22 mouse cellular contexts compared by ENCODE assay signal in the genomic region with DNA sequence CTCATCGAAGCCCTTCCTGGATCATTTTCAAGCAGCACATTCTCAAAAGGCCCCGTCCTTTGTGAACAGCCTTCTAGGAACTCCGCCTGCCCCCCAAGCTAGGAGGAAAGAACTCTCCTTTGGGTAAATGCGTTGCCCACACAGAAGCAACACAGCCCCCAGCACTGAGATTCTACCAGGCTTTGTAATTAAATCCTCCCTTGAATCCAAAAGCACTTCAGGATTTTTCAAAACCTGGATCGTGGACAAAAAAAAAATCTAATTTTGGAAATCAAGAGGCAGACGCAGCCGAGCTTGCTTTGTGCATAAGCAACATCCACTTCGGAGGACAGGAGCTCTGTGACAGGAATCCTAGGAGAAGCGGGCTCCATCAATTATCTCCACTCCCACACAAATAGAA.
A peak's percentile ranks its signal among the peaks of the same experiment; 100 is the strongest.
DNase-seq lines count a peak whose midpoint lies in the region; ATAC-seq and TF ChIP-seq lines count a peak whose summit lies in the region.
"Had no signal": no experiment of that assay in that cellular context is flagged by ENCODE, and none has a peak within 500 bp of the region (broad histone marks: within the 10 kb centered on the region; RNA-seq: fewer than 3 reads in every experiment).

No protein-coding gene starts in this region.

- no peak overlapping the region for H3K4me2 ChIP-seq in forebrain, postnatal 0 days (ENCODE audit: low read depth)
- H3K4me2 ChIP-seq in forebrain, embryonic 16.5 days (ENCODE audit: low read length), result no peak overlapping the region
- H3K4me2 ChIP-seq: forebrain, embryonic 13.5 days; heart, embryonic 15.5 days; hindbrain, embryonic 12.5 days; neural tube, embryonic 12.5 days had no signal

- no peaks in the 10 kb centered on the region for H3K27me3 ChIP-seq in forebrain, postnatal 0 days (ENCODE audit: insufficient read depth, low read length)
- no peaks in the 10 kb centered on the region for H3K27me3 ChIP-seq in forebrain, embryonic 16.5 days (replicated peaks; ENCODE audit: control insufficient read depth, insufficient read depth, low read length)
- H3K27me3 ChIP-seq in kidney, adult 2 months (replicated peaks; ENCODE audit: control insufficient read depth, insufficient read depth, low read length), result no peaks in the 10 kb centered on the region
- H3K27me3 ChIP-seq: forebrain, embryonic 13.5 days; heart, embryonic 15.5 days; hindbrain, embryonic 12.5 days; neural tube, embryonic 12.5 days had no signal

- no peaks in the 10 kb centered on the region for H3K4me1 ChIP-seq in forebrain, postnatal 0 days (ENCODE audit: insufficient read depth)
- H3K4me1 ChIP-seq in forebrain, embryonic 16.5 days (replicated peaks; ENCODE audit: control insufficient read depth, insufficient read depth, low read length), result no peaks in the 10 kb centered on the region
- no peaks in the 10 kb centered on the region for H3K4me1 ChIP-seq in kidney, adult 2 months (ENCODE audit: control insufficient read depth, insufficient read depth, low read length)
- H3K4me1 ChIP-seq: forebrain, embryonic 13.5 days; heart, embryonic 15.5 days; hindbrain, embryonic 12.5 days; neural tube, embryonic 12.5 days had no signal

- H3K4me3 ChIP-seq in forebrain, postnatal 0 days (ENCODE audit: low read depth, low read length), result no peak overlapping the region
- H3K4me3 ChIP-seq in forebrain, embryonic 16.5 days (replicated peaks; ENCODE audit: low read length), result no peak overlapping the region
- no peak overlapping the region for H3K4me3 ChIP-seq in kidney, adult 2 months (ENCODE audit: insufficient read depth, low read depth, low read length)
- H3K4me3 ChIP-seq: forebrain, embryonic 13.5 days; heart, embryonic 15.5 days; hindbrain, embryonic 12.5 days; neural tube, embryonic 12.5 days had no signal

- no peak for TF ChIP-seq POLR2A in kidney, adult 2 months (IDR thresholded peaks at IDR 0.05; ENCODE audit: low read depth, low read length)

- peak overlapping the region; percentile 35; the same call in 1 of the 2 replicates for H3K27ac ChIP-seq in forebrain, postnatal 0 days (ENCODE audit: low read depth, low read length)
- H3K27ac ChIP-seq in forebrain, embryonic 16.5 days (ENCODE audit: low read length), result no peak overlapping the region
- no peak overlapping the region for H3K27ac ChIP-seq in kidney, adult 2 months (ENCODE audit: insufficient read depth, low read depth, low read length)
- H3K27ac ChIP-seq: forebrain, embryonic 13.5 days; heart, embryonic 15.5 days; hindbrain, embryonic 12.5 days; kidney, postnatal 0 days; neural tube, embryonic 12.5 days had no signal

- no peak for TF ChIP-seq CTCF in forebrain, postnatal 0 days (IDR thresholded peaks at IDR 0.05; ENCODE audit: low read depth)
- no peak for TF ChIP-seq CTCF in kidney, adult 2 months (conservative IDR thresholded peaks at IDR 0.05; ENCODE audit: insufficient read depth, insufficient read length, low read depth, low read length)

- DNase-seq in forebrain, postnatal 0 days, result peak; percentile 72
- DNase-seq in left cerebral cortex, adult 9 months (ENCODE audit: low spot score in 2 of 2), result peak; percentile 42 to 60
- peak; percentile 23 for DNase-seq in right cerebral cortex, postnatal 14 days
- no peak for DNase-seq in spleen, postnatal 4 days (ENCODE audit: low spot score in 2 of 2)
- DNase-seq in kidney, adult 2 months, result no peak
- DNase-seq: cerebellum, adult 11 months; cerebellum, postnatal 14 days; gastrocnemius, postnatal 10 days; heart, adult 18-20 months; liver; liver, postnatal 0 days; thymus, postnatal 14 days had no signal

- 52% methylated on average over 9 of the region's 9 CpGs for WGBS in forebrain, postnatal 0 days
- 68% methylated on average over 9 of the region's 9 CpGs for WGBS in forebrain, embryonic 16.5 days
- WGBS in kidney, adult 2 months, result 80% methylated on average over 9 of the region's 9 CpGs

- H3K9me3 ChIP-seq in forebrain, postnatal 0 days (ENCODE audit: low read length), result no peaks in the 10 kb centered on the region
- no peaks in the 10 kb centered on the region for H3K9me3 ChIP-seq in forebrain, embryonic 16.5 days (ENCODE audit: control insufficient read depth, low read length)
- H3K9me3 ChIP-seq: forebrain, embryonic 13.5 days; G1E; heart, embryonic 15.5 days; hindbrain, embryonic 12.5 days; neural tube, embryonic 12.5 days had no signal

- H3K9ac ChIP-seq in forebrain, postnatal 0 days, result no peak overlapping the region
- H3K9ac ChIP-seq in forebrain, embryonic 16.5 days (replicated peaks; ENCODE audit: low read depth, low read length), result no peak overlapping the region
- H3K9ac ChIP-seq: forebrain, embryonic 13.5 days; heart, embryonic 15.5 days; hindbrain, embryonic 12.5 days; liver, postnatal 0 days; neural tube, embryonic 12.5 days had no signal

- ATAC-seq in forebrain, postnatal 0 days, result peak; percentile 48; the same call in 1 of the 2 replicates
- ATAC-seq in forebrain, embryonic 16.5 days, result no peak
- peak; percentile 91 for ATAC-seq in frontal cortex, adult (ENCODE audit: low TSS enrichment)
- ATAC-seq in megakaryocyte-erythroid progenitor cell, adult 5-6 weeks (replicated peaks; ENCODE audit: low FRiP score, low TSS enrichment, poor library complexity, severe bottlenecking), result no peak
- ATAC-seq: CD4-positive, CD25-positive, alpha-beta regulatory T cell, adult 4 months; forebrain, embryonic 13.5 days; liver, postnatal 0 days had no signal

- H3K36me3 ChIP-seq in forebrain, postnatal 0 days (ENCODE audit: insufficient read depth), result no peaks in the 10 kb centered on the region
- H3K36me3 ChIP-seq in forebrain, embryonic 16.5 days (ENCODE audit: control insufficient read depth, insufficient read depth), result no peaks in the 10 kb centered on the region
- H3K36me3 ChIP-seq in kidney, adult 2 months (ENCODE audit: control insufficient read depth, insufficient read depth, low read length), result no peaks in the 10 kb centered on the region
- H3K36me3 ChIP-seq: G1E; heart, embryonic 15.5 days; hindbrain, embryonic 12.5 days; neural tube, embryonic 12.5 days had no signal

Comparison
In these comparisons a context has a peak if more than half of its experiments do, and no peak if none do; other contexts are left out.
1. ATAC-seq: peak in forebrain, postnatal 0 days (single experiment) and frontal cortex, adult (single experiment); none in forebrain, embryonic 16.5 days (single experiment) and megakaryocyte-erythroid progenitor cell, adult 5-6 weeks (single experiment).
2. DNase-seq: peak in forebrain, postnatal 0 days (single experiment), left cerebral cortex, adult 9 months (2 of 2) and right cerebral cortex, postnatal 14 days (single experiment); none in spleen, postnatal 4 days (0 of 2) and kidney, adult 2 months (single experiment).